Mouse (Mus musculus) myocyte (in vitro differentiated cells): ENCODE data around the gene Taar7d. TPM values are rescaled to one million over a fixed set of nuclear protein-coding genes. Genes with fewer than 3 reads are reported as not detected.

ENCODE experiments used
- H3K27me3 ChIP-seq: one replicate; pipeline ENCODE4 v1.6.1; 2011; ENCODE audit not compliant: control insufficient read depth, insufficient read depth, insufficient read length
- H3K36me3 ChIP-seq: one replicate; pipeline ENCODE4 v1.6.1; 2011; ENCODE audit not compliant: control insufficient read depth, insufficient read depth
- H3K4me2 ChIP-seq: one replicate; pipeline ENCODE4 v1.6.1; 2011; ENCODE audit warnings: low read depth, control low read depth
- H3K4me3 ChIP-seq: one replicate; pipeline ENCODE4 v1.5.1; 2011; ENCODE audit warnings: mild to moderate bottlenecking, control low read depth, moderate library complexity
- H3K79me2 ChIP-seq: one replicate; pipeline ENCODE4 v1.6.1; 2011; ENCODE audit not compliant: control insufficient read depth, insufficient read depth
- H3ac ChIP-seq: one replicate; pipeline ENCODE4 v1.6.1; 2011; ENCODE audit not compliant: control insufficient read depth, insufficient read length
- CEBPB ChIP-seq: IDR thresholded peaks from 2 replicates; pipeline ENCODE4 v1.6.1; 2011; ENCODE audit warnings: mild to moderate bottlenecking, moderate library complexity; ENCODE audit not compliant: poor library complexity, insufficient read depth, severe bottlenecking
- E2F4 ChIP-seq: IDR thresholded peaks from one replicate; pipeline ENCODE4 v1.6.1; 2011; ENCODE audit warnings: mild to moderate bottlenecking, control low read depth, moderate library complexity; ENCODE audit not compliant: insufficient read depth
- MAX ChIP-seq: IDR thresholded peaks from one replicate; pipeline ENCODE4 v1.6.1; 2011; ENCODE audit warnings: low read depth, mild to moderate bottlenecking, control low read depth
- MYOD1 ChIP-seq, 3 experiments: IDR thresholded peaks; one replicate each; pipeline ENCODE4 v1.6.1; 2011; ENCODE audit warnings: control low read depth in 2 of 3, low read depth in 2 of 3, mild to moderate bottlenecking in 2 of 3, moderate library complexity in 1 of 3; ENCODE audit not compliant: insufficient read length in 2 of 3, control insufficient read depth in 1 of 3
- MYOG ChIP-seq, 3 experiments: IDR thresholded peaks; one replicate each; pipeline ENCODE4 v1.6.1; 2011; ENCODE audit warnings: control low read depth in 2 of 3, low read depth in 2 of 3, mild to moderate bottlenecking in 2 of 3; ENCODE audit not compliant: insufficient read length in 2 of 3, control insufficient read depth in 1 of 3, insufficient read depth in 1 of 3
- POLR2A ChIP-seq: IDR thresholded peaks from one replicate; pipeline ENCODE4 v1.6.1; 2011; ENCODE audit warnings: low read depth, mild to moderate bottlenecking, control low read depth, moderate library complexity; ENCODE audit not compliant: insufficient read length
- POLR2AphosphoS2 ChIP-seq: IDR thresholded peaks from one replicate; pipeline ENCODE4 v1.6.1; 2011; ENCODE audit warnings: low read depth, control low read depth; ENCODE audit not compliant: insufficient read length
- REST ChIP-seq: IDR thresholded peaks from one replicate; pipeline ENCODE4 v1.6.1; 2011; ENCODE audit warnings: mild to moderate bottlenecking, control low read depth, moderate library complexity; ENCODE audit not compliant: insufficient read depth, insufficient read length
- SRF ChIP-seq: IDR thresholded peaks from one replicate; pipeline ENCODE4 v1.6.1; 2011; ENCODE audit warnings: low read depth; ENCODE audit not compliant: control insufficient read depth, insufficient read length
- TCF12 ChIP-seq: IDR thresholded peaks from one replicate; pipeline ENCODE4 v1.6.1; 2011; ENCODE audit warnings: mild to moderate bottlenecking, control low read depth; ENCODE audit not compliant: poor library complexity, insufficient read depth, severe bottlenecking
- TCF3 ChIP-seq: IDR thresholded peaks from one replicate; pipeline ENCODE4 v1.6.1; 2011; ENCODE audit warnings: low read depth, control low read depth; ENCODE audit not compliant: insufficient read length
- USF1 ChIP-seq: IDR thresholded peaks from one replicate; pipeline ENCODE4 v1.6.1; 2011; ENCODE audit warnings: low read depth, mild to moderate bottlenecking, control low read depth, moderate library complexity
- polyA plus RNA-seq: library from polyadenylated mRNA; unstranded; fragments of >200 nt; fragmentation: generic; extraction: Trizol; gene quantifications from one replicate; pipeline ENCODE4 v1.2.1, GENCODE M21; 2012; ENCODE audit warnings: missing spikeins

Taar7d gene
- polyA plus RNA-seq, 1 experiment = not detected

GRCm38 (mm10) chr10:23993381-23993780, 33.6 kb upstream of the Taar7d start, which contains the start of gene Taar7a:
Taar7a (minus strand) TSS chr10:23993481.
- Histone ChIP-seq H3K27me3 (peaks cover 5% of the 10 kb centered on the region), H3K4me2 (no peak within 1 kb of the TSS), H3ac (no peak within 1 kb of the TSS), H3K79me2 (no peaks in the 10 kb centered on the region), H3K36me3 (no peaks in the 10 kb centered on the region), H3K4me3 (no peak within 1 kb of the TSS)
- TF ChIP-seq SRF (no peak), MYOG (IDR thresholded peaks at IDR 0.05; ENCODE audit: control insufficient read depth in 1 of 3, insufficient read depth in 1 of 3, insufficient read length in 2 of 3, low read depth in 2 of 3) (no peak), MAX (no peak), POLR2A (no peak), TCF12 (no peak), REST (no peak), E2F4 (no peak), MYOD1 (IDR thresholded peaks at IDR 0.05; ENCODE audit: control insufficient read depth in 1 of 3, insufficient read length in 2 of 3, low read depth in 2 of 3) (no peak), USF1 (no peak), POLR2AphosphoS2 (no peak)

DNA sequence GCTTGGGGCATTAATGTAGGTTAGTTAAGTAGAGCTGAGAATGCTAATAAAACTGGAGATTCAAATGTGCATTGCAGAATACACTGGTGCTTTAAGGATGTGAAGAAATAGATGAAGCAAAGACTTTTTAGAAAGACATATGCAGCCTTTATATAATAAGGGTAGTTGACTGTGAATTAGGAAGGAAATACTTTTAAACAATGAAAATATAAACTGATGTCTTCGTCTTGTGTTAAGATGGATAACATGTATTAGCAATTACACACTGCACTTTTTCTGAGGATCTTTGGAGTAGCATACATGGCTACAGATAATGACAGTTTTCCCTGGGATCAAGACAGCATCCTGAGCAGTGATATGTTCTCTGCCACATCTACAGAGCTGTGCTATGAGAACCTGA, 27.4 kb upstream of the Taar7d start, which contains the start of gene Taar7b:
Taar7b (plus strand) TSS at position 301 of the 400 bp plus-strand sequence.
- H3ac ChIP-seq = no peak within 1 kb of the TSS

DNA sequence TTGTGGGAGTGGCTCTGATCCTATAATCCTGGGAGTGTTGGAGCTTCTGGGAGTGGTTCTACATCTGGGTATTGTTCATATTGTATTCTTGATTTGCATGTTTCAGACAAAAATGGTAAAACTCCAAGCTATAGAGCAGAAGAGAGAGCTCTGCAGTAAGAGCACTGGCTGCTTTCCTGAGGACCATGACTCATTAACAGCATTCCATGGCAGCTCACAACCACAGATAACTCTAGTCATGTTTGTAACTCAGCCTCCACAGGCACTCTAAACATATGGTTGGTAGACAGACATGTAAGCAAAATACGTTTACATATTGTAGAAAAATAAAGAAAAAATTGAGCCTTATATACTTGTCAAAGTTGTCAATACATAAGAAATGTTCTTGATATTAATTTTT, 20.6 kb upstream of the Taar7d start:
- no peak for TF ChIP-seq TCF12
- no peak for TF ChIP-seq MYOD1 (IDR thresholded peaks at IDR 0.05; ENCODE audit: control insufficient read depth in 1 of 3, insufficient read length in 2 of 3, low read depth in 2 of 3)
- TF ChIP-seq SRF = no peak
- Histone ChIP-seq H3K4me3 (no peak overlapping the region), H3K79me2 (no peaks in the 10 kb centered on the region), H3K4me2 (no peak overlapping the region), H3ac (no peak overlapping the region), H3K27me3 (no peaks in the 10 kb centered on the region), H3K36me3 (no peaks in the 10 kb centered on the region)

More for the DNA sequence above, 27.4 kb upstream of the Taar7d start, which contains the start of gene Taar7b:
- no peak within 1 kb of the TSS for H3K4me3 ChIP-seq
- no peaks in the 10 kb centered on the region for H3K36me3 ChIP-seq
- H3K4me2 ChIP-seq = no peak within 1 kb of the TSS
- TF ChIP-seq POLR2A = no peak
- no peak for TF ChIP-seq MYOD1 (IDR thresholded peaks at IDR 0.05; ENCODE audit: control insufficient read depth in 1 of 3, insufficient read length in 2 of 3, low read depth in 2 of 3)
- TF ChIP-seq E2F4 = no peak
- TF ChIP-seq SRF = no peak
- no peaks in the 10 kb centered on the region for H3K27me3 ChIP-seq
- H3K79me2 ChIP-seq = no peaks in the 10 kb centered on the region

GRCm38 (mm10) chr10:24007034-24007433, 20.0 kb upstream of the Taar7d start:
- H3K79me2 ChIP-seq = no peaks in the 10 kb centered on the region
- H3K4me3 ChIP-seq = no peak overlapping the region
- H3K36me3 ChIP-seq = no peaks in the 10 kb centered on the region
- H3ac ChIP-seq = no peak overlapping the region
- H3K27me3 ChIP-seq = no peaks in the 10 kb centered on the region
- H3K4me2 ChIP-seq = no peak overlapping the region
- TF ChIP-seq CEBPB (no peak), REST (no peak), E2F4 (no peak), MAX (no peak), POLR2A (no peak), USF1 (no peak), TCF3 (no peak), SRF (no peak), MYOD1 (IDR thresholded peaks at IDR 0.05; ENCODE audit: control insufficient read depth in 1 of 3, insufficient read length in 2 of 3, low read depth in 2 of 3) (no peak), MYOG (IDR thresholded peaks at IDR 0.05; ENCODE audit: control insufficient read depth in 1 of 3, insufficient read depth in 1 of 3, insufficient read length in 2 of 3, low read depth in 2 of 3) (no peak), POLR2AphosphoS2 (no peak), TCF12 (no peak)

GRCm38 (mm10) chr10:24008143-24008542, 18.9 kb upstream of the Taar7d start:
- Histone ChIP-seq H3K27me3 (no peaks in the 10 kb centered on the region), H3K79me2 (no peaks in the 10 kb centered on the region), H3K4me2 (no peak overlapping the region), H3K4me3 (no peak overlapping the region), H3K36me3 (no peaks in the 10 kb centered on the region), H3ac (no peak overlapping the region)
- no peak for TF ChIP-seq POLR2A
- no peak for TF ChIP-seq MYOG (IDR thresholded peaks at IDR 0.05; ENCODE audit: control insufficient read depth in 1 of 3, insufficient read depth in 1 of 3, insufficient read length in 2 of 3, low read depth in 2 of 3)
- no peak for TF ChIP-seq E2F4
- no peak for TF ChIP-seq MAX
- TF ChIP-seq POLR2AphosphoS2 = no peak
- TF ChIP-seq MYOD1 (IDR thresholded peaks at IDR 0.05; ENCODE audit: control insufficient read depth in 1 of 3, insufficient read length in 2 of 3, low read depth in 2 of 3) = no peak
- no peak for TF ChIP-seq SRF
- TF ChIP-seq TCF3 = no peak
- no peak for TF ChIP-seq REST
- no peak for TF ChIP-seq USF1
- TF ChIP-seq CEBPB = no peak
- no peak for TF ChIP-seq TCF12
